Mouse (Mus musculus) lung, embryonic 14.5 days (tissue): ENCODE results near the gene Fam243. TPM values are rescaled to one million over a fixed set of nuclear protein-coding genes. Genes with fewer than 3 reads are reported as not detected.

Source experiments
- ATAC-seq: fragments of 200-750 bp; cut with Nextera tagmentation; 2 replicates; pipeline ENCODE4 v1.8.0; 2017; ENCODE audit warnings: mild to moderate bottlenecking, moderate TSS enrichment, moderate library complexity; ENCODE audit not compliant: insufficient read depth
- DNase-seq: peaks from one replicate; pipeline ENCODE4 v3.0.0-alpha.2; 2015
- H3K27ac ChIP-seq: fragments of 300-500 bp; sonication (generic); 2 replicates; pipeline ENCODE4 v1.5.1; 2014; ENCODE audit warnings: low read depth, mild to moderate bottlenecking, moderate library complexity
- H3K27me3 ChIP-seq: fragments of 300-500 bp; sonication (generic); 2 replicates; pipeline ENCODE4 v1.6.1; 2014; ENCODE audit warnings: low read length, control low read depth; ENCODE audit not compliant: insufficient read depth
- H3K36me3 ChIP-seq: fragments of 300-500 bp; sonication (generic); 2 replicates; pipeline ENCODE4 v1.6.1; 2014; ENCODE audit warnings: control low read depth; ENCODE audit not compliant: insufficient read depth
- H3K4me1 ChIP-seq: fragments of 300-500 bp; sonication (generic); 2 replicates; pipeline ENCODE4 v1.6.1; 2014; ENCODE audit warnings: antibody characterized with exemption, control low read depth; ENCODE audit not compliant: insufficient read depth
- H3K4me2 ChIP-seq: fragments of 300-500 bp; sonication (generic); 2 replicates; pipeline ENCODE4 v1.6.1; 2014; ENCODE audit warnings: mild to moderate bottlenecking
- H3K4me3 ChIP-seq: fragments of 300-500 bp; sonication (generic); 2 replicates; pipeline ENCODE4 v1.5.1; 2014; ENCODE audit warnings: low read depth, low read length
- H3K9ac ChIP-seq: fragments of 300-500 bp; sonication (generic); 2 replicates; pipeline ENCODE4 v1.6.1; 2014
- H3K9me3 ChIP-seq: fragments of 300-500 bp; sonication (generic); 2 replicates; pipeline ENCODE4 v1.6.1; 2016; ENCODE audit warnings: low read depth, low read length, control low read depth
- CTCF ChIP-seq: IDR thresholded peaks from 2 replicates; pipeline ENCODE4 v1.5.1; 2016; ENCODE audit warnings: antibody characterized with exemption, low read depth
- WGBS: fragments of 180-500 bp; shearing (Covaris S2); extraction: QIAGEN DNeasy Blood & Tissue Kit; methylation state at CpG from one replicate; pipeline ENCODE4 v1.1.7; 2014; 5-methylcytosine and 5-hydroxymethylcytosine counted together
- polyA plus RNA-seq: library from polyadenylated mRNA; unstranded; fragments of >200 nt; fragmentation: Nextera tagmentation; extraction: Ambion mirVana; gene quantifications from 2 replicates; pipeline ENCODE4 v1.2.1, GENCODE M21; 2014

The Fam243 gene
- polyA plus RNA-seq, 1 experiment from 2014 or later, result not detected

DNA sequence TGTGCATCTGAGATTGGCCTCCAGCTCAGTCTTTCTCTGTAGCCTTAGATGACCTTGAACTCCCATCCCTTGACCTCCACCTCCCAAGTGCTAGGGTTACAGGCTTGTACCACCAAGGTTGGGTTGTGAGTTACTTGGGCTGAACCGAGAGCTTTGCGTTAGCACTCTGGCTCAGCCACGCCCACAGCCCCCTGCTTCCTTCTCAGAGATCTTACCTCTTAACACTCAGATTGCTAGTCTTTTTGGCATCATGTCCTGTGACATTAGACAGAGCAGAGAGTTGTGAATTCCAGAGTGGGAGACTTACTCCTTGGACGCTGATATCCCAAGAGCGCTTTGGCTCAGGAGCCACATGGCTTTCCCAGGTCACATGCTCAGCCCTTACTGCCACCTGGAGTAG lies 18.7 kb downstream of the Fam243 start:
- ATAC-seq (no peak), DNase-seq (no peak)
- 59% methylated on average over 5 of the region's 5 CpGs for WGBS
- no peak overlapping the region for H3K9ac ChIP-seq
- no peak overlapping the region for H3K4me3 ChIP-seq
- no peaks in the 10 kb centered on the region for H3K27me3 ChIP-seq
- TF ChIP-seq CTCF, result no peak
- H3K27ac ChIP-seq, result no peak overlapping the region
- H3K9me3 ChIP-seq, result no peaks in the 10 kb centered on the region
- peak overlapping the region; percentile 92 for H3K4me2 ChIP-seq
- peaks cover 3% of the 10 kb centered on the region; the same call in 1 of the 2 replicates for H3K4me1 ChIP-seq
- peaks cover 19% of the 10 kb centered on the region for H3K36me3 ChIP-seq

DNA sequence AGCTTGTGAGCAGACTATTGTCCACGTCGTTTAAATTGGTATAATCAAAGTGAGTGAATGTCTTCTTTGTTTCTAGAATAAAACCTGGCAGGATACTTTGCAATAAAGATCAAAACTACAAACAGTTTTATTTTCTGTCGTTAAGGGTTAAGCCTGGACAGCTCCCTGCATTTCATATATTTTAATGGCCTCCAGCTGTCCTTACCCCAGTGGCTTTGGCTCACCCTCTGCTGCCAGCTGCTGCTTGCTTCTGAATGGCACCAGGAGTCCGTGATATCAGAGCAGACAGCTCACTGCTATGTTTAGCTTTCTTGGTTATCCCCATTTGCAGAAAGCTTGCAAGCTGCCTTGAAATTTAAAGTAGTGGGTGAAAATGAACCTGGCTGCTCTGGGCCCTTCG lies 19.3 kb downstream of the Fam243 start:
- no peaks in the 10 kb centered on the region for H3K27me3 ChIP-seq
- ATAC-seq (no peak), DNase-seq (peak; percentile 61)
- H3K27ac ChIP-seq, result peak overlapping the region; percentile 19; the same call in 1 of the 2 replicates
- peak overlapping the region; percentile 58 for H3K4me3 ChIP-seq
- H3K9ac ChIP-seq, result peak overlapping the region; percentile 63
- peaks cover 14% of the 10 kb centered on the region for H3K36me3 ChIP-seq
- WGBS, result 29% methylated on average over 5 of the region's 5 CpGs
- peaks cover 3% of the 10 kb centered on the region; the same call in 1 of the 2 replicates for H3K4me1 ChIP-seq
- H3K9me3 ChIP-seq, result no peaks in the 10 kb centered on the region
- TF ChIP-seq CTCF, result no peak
- H3K4me2 ChIP-seq, result peak overlapping the region; percentile 92

DNA sequence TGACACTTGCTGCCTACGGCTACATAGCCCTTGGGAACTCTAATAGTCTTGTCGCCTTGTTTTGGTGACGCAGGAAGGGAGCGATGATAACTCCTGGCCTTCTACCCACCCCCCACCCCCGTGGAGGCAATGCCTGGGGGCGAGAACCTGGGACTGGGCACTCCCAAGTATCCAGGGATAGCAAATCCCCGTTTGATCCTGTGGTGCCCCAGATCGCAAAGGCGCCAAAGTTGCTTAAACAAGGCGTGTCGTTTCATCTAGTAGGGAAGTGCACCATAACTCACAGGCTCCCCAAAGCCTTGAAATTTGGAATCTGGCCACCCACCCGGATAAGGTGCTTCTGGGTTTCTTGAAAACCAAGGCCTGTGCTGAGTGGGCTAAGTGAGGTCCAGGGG lies 19.8 kb downstream of the Fam243 start:
- peak overlapping the region; percentile 58 for H3K4me3 ChIP-seq
- ATAC-seq (peak; percentile 71), DNase-seq (peak; percentile 45)
- no peaks in the 10 kb centered on the region for H3K27me3 ChIP-seq
- H3K36me3 ChIP-seq, result peaks cover 8% of the 10 kb centered on the region; the same call in 1 of the 2 replicates
- H3K4me2 ChIP-seq, result peak overlapping the region; percentile 92
- under 1% methylated on average over 12 of the region's 12 CpGs for WGBS
- peak overlapping the region; percentile 9; the same call in 1 of the 2 replicates for H3K27ac ChIP-seq
- no peak for TF ChIP-seq CTCF
- H3K9ac ChIP-seq, result peak overlapping the region; percentile 63
- no peaks in the 10 kb centered on the region for H3K9me3 ChIP-seq
- H3K4me1 ChIP-seq, result peaks cover 3% of the 10 kb centered on the region; the same call in 1 of the 2 replicates

DNA sequence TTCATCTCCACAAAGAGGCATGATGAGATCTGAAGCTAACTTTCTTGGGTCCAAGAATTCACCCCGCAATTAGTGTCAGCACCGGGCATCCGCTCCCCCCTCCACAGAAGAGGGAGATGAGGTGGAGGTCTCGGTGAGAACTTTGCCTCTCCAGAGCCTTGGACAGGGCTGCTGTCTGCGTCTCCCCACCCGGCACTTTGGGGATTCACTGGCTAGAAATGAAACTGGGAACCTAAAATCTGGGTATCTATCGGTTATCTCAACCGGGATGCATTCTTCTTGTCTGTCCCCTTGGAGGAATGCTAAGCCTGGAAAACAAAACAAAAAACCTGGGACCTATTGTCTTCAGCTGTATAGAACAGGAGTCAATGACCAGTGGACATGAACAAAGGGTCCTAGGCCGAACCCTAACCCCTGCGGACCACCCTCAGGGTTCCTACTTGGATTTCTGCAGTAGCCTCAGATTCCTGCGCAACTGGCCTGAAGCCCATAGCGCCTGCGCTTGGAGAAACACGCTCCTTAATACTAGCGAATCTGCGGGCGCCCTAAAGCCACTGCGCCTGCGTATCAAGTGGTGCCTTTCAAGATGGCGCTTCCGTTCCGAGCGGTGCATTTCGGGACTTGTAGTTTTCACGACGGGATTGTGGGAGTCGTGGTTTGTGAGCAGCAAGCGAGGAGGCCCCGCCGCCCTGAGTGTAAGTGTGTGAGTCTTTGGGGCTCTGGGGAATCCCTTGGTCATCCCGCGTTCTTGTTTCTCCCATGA lies 20.4 kb downstream of the Fam243 start, which contains the start of gene Smim11:
Smim11 (plus strand) TSS at position 638 of the 763 bp plus-strand sequence.
- Histone ChIP-seq H3K36me3 (0 out of 2 replicates have a peak, but pooled peaks cover 7% of the 10 kb centered on the region), H3K4me3 (peak within 1 kb of the TSS; percentile 58), H3K27ac (peak within 1 kb of the TSS; percentile 67; the same call in 1 of the 2 replicates), H3K27me3 (no peaks in the 10 kb centered on the region), H3K4me1 (peaks cover 3% of the 10 kb centered on the region; the same call in 1 of the 2 replicates), H3K4me2 (peak within 1 kb of the TSS; percentile 92), H3K9me3 (no peaks in the 10 kb centered on the region), H3K9ac (peak within 1 kb of the TSS; percentile 63)
- peak; percentile 99 for DNase-seq
- peak; percentile 93 for ATAC-seq
- no peak for TF ChIP-seq CTCF
- WGBS, result 7% methylated on average over 32 of the region's 32 CpGs

DNA sequence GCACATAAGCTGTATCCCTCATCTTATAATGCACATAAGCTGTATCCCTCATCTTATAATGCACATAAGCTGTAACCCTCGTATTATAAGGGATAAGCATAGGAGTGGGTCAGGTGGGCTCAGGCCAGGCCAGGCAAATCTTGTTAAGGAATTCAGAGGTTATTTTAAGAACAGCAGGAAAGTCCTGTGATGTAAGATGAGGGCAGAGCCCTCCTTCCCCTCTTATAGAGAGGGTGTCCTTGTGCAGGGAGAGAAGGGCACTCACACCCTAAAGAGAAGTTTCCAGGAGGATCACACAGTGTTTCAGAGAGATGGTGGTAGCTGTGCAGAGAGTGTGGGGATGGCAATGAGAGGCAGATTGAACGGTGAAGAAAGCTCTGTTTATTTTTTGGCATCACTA lies 25.9 kb downstream of the Fam243 start:
- Histone ChIP-seq H3K4me3 (no peak overlapping the region), H3K27me3 (no peaks in the 10 kb centered on the region), H3K27ac (no peak overlapping the region), H3K4me2 (no peak overlapping the region), H3K4me1 (no peaks in the 10 kb centered on the region), H3K9ac (no peak overlapping the region), H3K36me3 (no peaks in the 10 kb centered on the region), H3K9me3 (no peaks in the 10 kb centered on the region)
- TF ChIP-seq CTCF, result no peak
- 55% methylated on average over 2 of the region's 2 CpGs for WGBS
- DNase-seq (no peak), ATAC-seq (no peak)

DNA sequence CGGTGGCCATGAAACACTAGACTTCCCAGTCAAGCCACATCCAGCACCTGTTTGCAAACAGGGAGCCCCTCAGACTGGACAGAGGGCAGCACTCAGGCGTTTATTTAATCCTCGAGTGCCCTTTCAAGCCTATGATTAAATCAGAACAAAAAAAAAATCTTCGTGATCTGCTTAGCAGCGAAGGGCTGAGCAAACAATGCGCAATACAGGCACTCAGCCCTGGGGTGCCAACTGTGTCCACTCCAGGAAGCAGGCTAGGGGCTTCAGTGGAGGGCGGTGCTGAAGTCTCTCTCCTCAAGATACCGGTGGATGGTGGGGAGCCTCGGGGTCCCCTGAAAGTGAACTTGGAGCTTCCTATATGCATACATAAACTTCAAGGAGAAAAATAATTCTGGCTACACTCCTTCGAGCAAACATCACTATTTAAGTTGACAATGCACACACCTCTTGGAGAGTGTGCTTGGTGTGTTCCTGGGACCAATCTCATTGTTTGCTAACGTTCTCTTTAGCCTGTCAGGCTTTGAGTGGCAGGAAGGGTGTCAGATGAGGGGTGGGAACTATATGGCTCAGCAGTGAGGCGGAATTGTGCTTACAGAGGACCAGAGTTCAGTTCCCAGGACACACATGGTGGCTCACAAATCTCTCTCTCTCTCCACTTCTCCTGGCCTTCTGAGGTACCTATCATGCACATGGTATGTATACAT lies 26.8 kb downstream of the Fam243 start:
- Histone ChIP-seq H3K4me3 (no peak overlapping the region), H3K36me3 (no peaks in the 10 kb centered on the region), H3K27me3 (no peaks in the 10 kb centered on the region), H3K4me1 (no peaks in the 10 kb centered on the region), H3K9me3 (no peaks in the 10 kb centered on the region), H3K27ac (no peak overlapping the region), H3K9ac (no peak overlapping the region), H3K4me2 (peak overlapping the region; percentile 33)
- peak; percentile 30 for DNase-seq
- 43% methylated on average over 12 of the region's 12 CpGs for WGBS
- peak; percentile 56; the same call in 1 of the 2 replicates for ATAC-seq
- no peak for TF ChIP-seq CTCF

DNA sequence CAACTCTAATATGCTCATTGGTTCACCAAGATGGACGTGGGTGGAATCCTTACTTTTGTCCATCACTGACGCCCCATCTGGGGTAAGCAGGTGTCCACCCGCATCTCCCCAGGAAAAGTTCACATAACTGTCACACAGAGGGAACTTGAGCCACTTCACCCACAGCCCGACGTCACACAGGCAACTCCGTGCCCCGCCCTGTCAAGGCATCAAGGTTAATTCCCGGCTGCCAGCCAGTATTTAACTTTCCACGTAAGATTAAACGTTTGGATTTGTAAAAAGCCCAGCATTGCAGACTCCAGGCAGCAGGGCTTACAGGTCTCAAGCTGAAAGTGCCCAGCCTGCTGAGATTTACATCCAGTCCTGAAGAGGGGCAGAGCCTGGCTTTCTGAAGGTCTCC lies 29.1 kb downstream of the Fam243 start, which contains the start of gene Kcne2:
Kcne2 (plus strand) TSS at position 289 of the 400 bp plus-strand sequence.
- Histone ChIP-seq H3K27ac (no peak within 1 kb of the TSS), H3K36me3 (no peaks in the 10 kb centered on the region), H3K27me3 (no peaks in the 10 kb centered on the region), H3K4me1 (no peaks in the 10 kb centered on the region), H3K9me3 (no peaks in the 10 kb centered on the region), H3K4me3 (no peak within 1 kb of the TSS), H3K4me2 (no peak within 1 kb of the TSS), H3K9ac (no peak within 1 kb of the TSS)
- TF ChIP-seq CTCF, result no peak
- ATAC-seq (no peak), DNase-seq (peak; percentile 39)
- WGBS, result 47% methylated on average over 10 of the region's 10 CpGs
